Mouse (Mus musculus) kidney, postnatal 4 days (tissue): ENCODE data around the gene Gm13757.
"Not testable (repeated sequence)": the region's sequence is repeated elsewhere in the genome, so short reads cannot be mapped to it uniquely, and the experiment has no call there.

Experiments used
- DNase-seq, 2 experiments: peaks; one replicate each; pipeline ENCODE4 v3.0.0; 2021; ENCODE audit warnings: mixed read lengths in 2 of 2

The Gm13757 gene

DNA sequence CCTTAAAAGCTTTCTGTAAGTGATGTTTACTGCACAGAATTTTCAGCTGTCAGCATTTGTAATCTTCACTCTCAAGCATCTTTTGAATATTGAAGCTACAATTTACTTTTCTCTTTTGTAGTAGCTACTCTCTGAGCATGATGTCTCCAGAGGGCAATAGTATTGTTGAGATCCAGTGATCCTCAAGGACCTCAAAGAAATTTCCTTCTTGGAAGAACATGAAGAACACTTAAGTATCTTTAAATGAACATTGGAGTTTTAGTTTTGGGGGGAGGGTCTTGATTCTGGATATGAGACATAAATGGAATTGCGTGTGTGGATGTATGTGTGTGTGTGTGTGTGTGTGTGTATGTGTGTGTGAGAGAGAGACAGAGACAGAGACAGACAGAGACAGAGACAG, at the start of gene Gm13757:
Gene Gm13757, minus strand, starts transcription at position 101 of the 400 bp plus-strand sequence.
- DNase-seq, result no peak

DNA sequence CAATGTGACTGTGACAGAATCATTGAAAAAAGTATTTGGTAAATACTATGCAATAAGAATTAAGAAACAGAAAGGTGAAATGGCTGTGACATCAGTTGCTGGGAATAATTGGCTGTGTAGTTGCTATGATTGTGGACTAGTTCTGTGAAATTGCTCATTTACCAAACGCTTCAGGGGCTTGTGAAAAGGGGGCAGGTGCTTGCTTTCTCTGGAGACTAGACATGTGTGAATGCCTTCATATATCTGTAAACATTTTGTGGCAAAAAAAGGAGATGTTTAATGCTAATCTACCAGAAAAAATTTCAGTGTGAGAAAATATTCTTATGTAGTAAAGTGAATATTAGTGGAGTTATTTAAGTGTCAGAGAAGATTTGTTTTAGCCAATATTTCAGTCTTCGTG, 44.1 kb upstream of the Gm13757 start, which contains the start of gene Olfr1185-ps1:
Gene Olfr1185-ps1, plus strand, starts transcription at position 301 of the 400 bp plus-strand sequence.
- DNase-seq, result no peak

DNA sequence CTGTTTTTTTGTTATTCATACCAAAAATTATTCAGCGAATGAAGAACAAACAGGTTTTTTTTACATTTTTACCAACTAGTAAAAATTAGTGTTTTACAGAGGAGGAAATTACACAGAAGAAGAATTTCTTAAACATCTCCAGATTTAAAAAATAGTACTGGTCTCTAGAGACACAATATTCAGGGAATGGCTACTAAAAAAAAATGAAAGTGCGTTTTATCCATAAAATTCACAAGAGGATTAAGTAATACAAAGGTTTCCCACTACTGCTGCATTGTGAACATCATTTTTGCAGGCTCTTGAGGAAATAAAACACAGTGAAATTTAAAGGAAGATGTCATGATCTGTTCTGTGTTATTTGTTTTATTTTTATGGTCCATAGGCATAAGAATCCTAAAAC, 34.4 kb upstream of the Gm13757 start, which contains the start of gene Olfr1184:
Gene Olfr1184, plus strand, starts transcription at position 301 of the 400 bp plus-strand sequence.
- no peak for DNase-seq

DNA sequence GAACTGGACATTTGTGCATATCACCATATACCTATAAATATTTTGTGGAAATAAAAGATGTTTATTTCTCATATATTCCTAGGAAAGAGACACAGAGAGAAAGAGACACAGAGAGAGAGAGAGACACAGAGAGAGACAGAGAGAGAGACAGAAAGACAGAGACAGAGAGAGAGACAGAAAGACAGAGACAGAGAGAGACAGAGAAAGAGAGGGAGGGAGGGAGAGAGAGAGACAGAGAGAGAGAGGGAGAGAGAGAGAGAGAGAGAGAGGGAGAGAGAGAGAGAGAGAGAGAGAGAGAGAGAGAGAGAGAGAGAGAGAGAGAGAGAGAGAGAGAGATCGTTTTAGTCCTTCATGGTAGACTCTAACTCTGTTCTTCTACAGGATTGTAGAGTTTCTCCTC, 5.6 kb upstream of the Gm13757 start, which contains the start of gene Olfr1183:
Gene Olfr1183, plus strand, starts transcription at position 301 of the 400 bp plus-strand sequence.
- not testable (repeated sequence) for DNase-seq

DNA sequence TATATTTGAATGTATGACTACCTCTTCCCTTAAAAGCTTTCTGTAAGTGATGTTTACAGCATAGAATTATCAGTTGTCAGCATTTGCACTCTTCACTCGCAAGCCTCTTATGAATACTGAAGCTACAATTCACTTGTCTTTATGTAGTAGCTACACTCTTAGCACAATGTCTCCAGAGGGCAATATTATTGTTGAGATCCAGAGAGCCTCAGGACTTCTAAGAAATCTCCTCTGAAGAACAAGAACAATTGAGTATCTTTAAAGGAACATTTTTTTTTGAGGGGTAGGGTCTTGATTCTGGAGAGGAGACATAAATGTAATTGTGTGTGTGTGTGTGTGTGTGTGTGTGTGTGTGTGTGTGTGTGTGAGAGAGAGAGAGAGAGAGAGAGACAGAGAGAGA, 22.9 kb downstream of the Gm13757 start, which contains the start of gene Olfr1181:
Gene Olfr1181, minus strand, starts transcription at position 101 of the 400 bp plus-strand sequence.
- no peak for DNase-seq

DNA sequence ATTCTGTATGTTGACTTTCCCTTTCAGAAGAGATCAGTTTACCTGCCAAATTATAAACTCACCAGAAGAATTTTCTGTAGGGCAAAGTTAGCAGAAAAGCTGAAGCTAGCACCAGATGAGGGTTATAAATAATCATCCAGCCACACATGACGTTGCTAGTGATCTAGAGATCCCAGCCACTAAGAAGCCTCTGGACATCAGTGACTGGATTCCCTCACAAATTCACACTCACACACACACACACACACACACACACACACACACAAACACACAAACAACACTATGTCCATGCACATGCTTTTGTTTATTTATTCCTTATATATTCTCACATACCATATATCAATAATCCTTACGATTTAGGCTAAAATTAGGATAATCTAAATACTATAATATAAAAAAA, 29.9 kb downstream of the Gm13757 start, which contains the start of gene Olfr1180:
Gene Olfr1180, minus strand, starts transcription at position 101 of the 400 bp plus-strand sequence.
- no peak for DNase-seq

DNA sequence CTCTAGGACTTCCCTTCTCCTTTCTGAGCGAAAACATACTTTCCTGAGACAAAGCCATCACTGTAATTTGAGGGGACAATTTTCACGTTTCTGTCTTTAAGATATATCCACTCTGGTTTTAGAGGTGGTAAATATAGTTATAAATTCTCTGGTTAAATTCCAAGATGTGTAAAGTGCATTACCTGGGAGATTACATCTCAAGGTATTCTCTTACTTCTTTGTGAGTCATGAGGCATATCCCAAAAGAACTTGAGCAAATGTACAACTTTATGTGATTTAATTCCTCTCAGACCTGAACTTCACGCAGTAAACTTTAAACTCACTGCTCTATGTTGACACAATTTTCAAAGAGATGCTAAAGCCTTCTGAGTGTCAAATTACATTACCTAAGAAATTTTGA, 42.6 kb downstream of the Gm13757 start, which contains the start of gene Olfr1179:
Gene Olfr1179, minus strand, starts transcription at position 101 of the 400 bp plus-strand sequence.
- no peak for DNase-seq
